Mouse (Mus musculus): Measurements from ENCODE around the gene Mb.
A peak's percentile ranks its signal among the peaks of the same experiment; 100 is the strongest.

The Mb gene

GRCm38 (mm10) chr15:76979799-76980198 is 70.7 kb downstream of the Mb start:
- no peak for DNase-seq (ENCODE audit: low spot score)

- DNase-seq (ENCODE audit: low spot score) = no peak
Observed at GRCm38 (mm10) chr15:76976619-76977018, 73.9 kb downstream of the Mb start.

- peak; percentile 37 for DNase-seq (ENCODE audit: low spot score)
Observed at GRCm38 (mm10) chr15:76973855-76974651, 76.4 kb downstream of the Mb start.

GRCm38 (mm10) chr15:76973272-76973854 is 77.1 kb downstream of the Mb start:
- DNase-seq (ENCODE audit: low spot score) = no peak

GRCm38 (mm10) chr15:76972661-76973060 is 77.8 kb downstream of the Mb start:
- DNase-seq (ENCODE audit: low spot score) = no peak
